Mouse (Mus musculus): ENCODE measurements around the gene Pus3.

DNA sequence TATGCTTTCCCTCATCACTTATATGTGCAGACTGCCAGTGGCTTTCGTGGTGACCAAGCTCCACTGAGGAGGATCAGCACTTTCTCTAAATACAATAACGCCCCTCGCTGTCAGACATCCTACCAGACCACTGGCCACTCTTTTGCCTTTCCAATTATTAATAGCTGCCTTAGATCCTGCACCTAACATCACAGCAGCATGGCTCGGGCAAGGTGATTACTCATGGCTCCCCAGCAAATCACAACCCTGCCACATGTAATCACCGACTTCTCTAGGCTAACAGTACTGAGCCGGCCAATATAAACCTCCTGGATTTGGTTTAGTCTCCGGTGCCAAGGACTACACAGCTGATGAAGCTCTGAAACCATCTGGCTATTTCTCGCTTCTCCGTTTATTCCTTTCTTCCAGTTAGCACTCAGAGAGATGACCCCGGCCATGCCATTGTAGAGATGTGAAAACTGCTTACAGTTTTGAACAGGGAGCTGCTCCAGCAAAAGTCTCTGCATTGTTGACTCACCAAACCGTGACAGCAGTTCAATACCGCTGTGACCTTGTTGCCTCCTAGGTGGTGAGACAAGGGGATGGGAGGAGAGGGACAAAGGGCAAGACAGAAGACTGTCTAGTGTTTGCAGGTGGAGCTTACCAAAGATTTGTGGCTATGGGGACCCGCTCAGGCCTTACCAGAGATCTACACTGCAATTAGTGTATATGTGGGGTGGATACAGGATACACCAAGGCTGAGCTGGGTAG is 19.2 kb upstream of the Pus3 start:
- TF ChIP-seq CTCF (IDR thresholded peaks at IDR 0.05; ENCODE audit: borderline replicate concordance, insufficient read depth, low read length) (no peak), POLR2A (IDR thresholded peaks at IDR 0.05; ENCODE audit: low read depth, low read length) (no peak)
